Mouse (Mus musculus) hindbrain, embryonic 15.5 days (tissue): ENCODE data around the gene 2610021A01Rik. TPM values are rescaled to one million over a fixed set of nuclear protein-coding genes. Genes with fewer than 3 reads are reported as not detected.
"Not testable (repeated sequence)": the region's sequence is repeated elsewhere in the genome, so short reads cannot be mapped to it uniquely, and the experiment has no call there.

Experiments
- ATAC-seq: fragments of 200-750 bp; cut with Nextera tagmentation; 2 replicates; pipeline ENCODE4 v1.8.0; 2017; ENCODE audit warnings: low read depth, moderate number of reproducible peaks, moderate TSS enrichment; ENCODE audit not compliant: low FRiP score
- H3K27ac ChIP-seq: fragments of 300-500 bp; sonication (generic); replicated peaks from 2 replicates; pipeline ENCODE4 v1.5.1; 2015; ENCODE audit warnings: mild to moderate bottlenecking, inconsistent platforms
- H3K27me3 ChIP-seq: fragments of 300-500 bp; sonication (generic); 2 replicates; pipeline ENCODE4 v1.6.1; 2015; ENCODE audit warnings: control low read depth, inconsistent platforms
- H3K36me3 ChIP-seq: fragments of 300-500 bp; sonication (generic); 2 replicates; pipeline ENCODE4 v1.6.1; 2015; ENCODE audit warnings: control low read depth, inconsistent platforms
- H3K4me1 ChIP-seq: fragments of 300-500 bp; sonication (generic); replicated peaks from 2 replicates; pipeline ENCODE4 v1.6.1; 2015; ENCODE audit warnings: control low read depth, inconsistent platforms
- H3K4me2 ChIP-seq: fragments of 300-500 bp; sonication (generic); 2 replicates; pipeline ENCODE4 v1.6.1; 2015; ENCODE audit warnings: moderate library complexity, mild to moderate bottlenecking, inconsistent platforms
- H3K4me3 ChIP-seq: fragments of 300-500 bp; sonication (generic); 2 replicates; pipeline ENCODE4 v1.5.1; 2015; ENCODE audit warnings: mild to moderate bottlenecking, inconsistent platforms
- H3K9ac ChIP-seq: fragments of 300-500 bp; sonication (generic); 2 replicates; pipeline ENCODE4 v1.6.1; 2015; ENCODE audit warnings: inconsistent platforms
- H3K9me3 ChIP-seq: fragments of 300-500 bp; sonication (generic); 2 replicates; pipeline ENCODE4 v1.6.1; 2016; ENCODE audit warnings: control low read depth, inconsistent platforms
- WGBS: fragments of 180-500 bp; shearing (Covaris S2); methylation state at CpG from one replicate; pipeline ENCODE4 v1.1.7; 2015; 5-methylcytosine and 5-hydroxymethylcytosine counted together
- polyA plus RNA-seq: library from polyadenylated mRNA; unstranded; fragments of >200 nt; fragmentation: Nextera tagmentation; extraction: Ambion mirVana; gene quantifications from 2 replicates; pipeline ENCODE4 v1.2.1, GENCODE M21; 2015

Gene 2610021A01Rik
- 13.5 and 14.3 TPM in 2 replicates for polyA plus RNA-seq

DNA sequence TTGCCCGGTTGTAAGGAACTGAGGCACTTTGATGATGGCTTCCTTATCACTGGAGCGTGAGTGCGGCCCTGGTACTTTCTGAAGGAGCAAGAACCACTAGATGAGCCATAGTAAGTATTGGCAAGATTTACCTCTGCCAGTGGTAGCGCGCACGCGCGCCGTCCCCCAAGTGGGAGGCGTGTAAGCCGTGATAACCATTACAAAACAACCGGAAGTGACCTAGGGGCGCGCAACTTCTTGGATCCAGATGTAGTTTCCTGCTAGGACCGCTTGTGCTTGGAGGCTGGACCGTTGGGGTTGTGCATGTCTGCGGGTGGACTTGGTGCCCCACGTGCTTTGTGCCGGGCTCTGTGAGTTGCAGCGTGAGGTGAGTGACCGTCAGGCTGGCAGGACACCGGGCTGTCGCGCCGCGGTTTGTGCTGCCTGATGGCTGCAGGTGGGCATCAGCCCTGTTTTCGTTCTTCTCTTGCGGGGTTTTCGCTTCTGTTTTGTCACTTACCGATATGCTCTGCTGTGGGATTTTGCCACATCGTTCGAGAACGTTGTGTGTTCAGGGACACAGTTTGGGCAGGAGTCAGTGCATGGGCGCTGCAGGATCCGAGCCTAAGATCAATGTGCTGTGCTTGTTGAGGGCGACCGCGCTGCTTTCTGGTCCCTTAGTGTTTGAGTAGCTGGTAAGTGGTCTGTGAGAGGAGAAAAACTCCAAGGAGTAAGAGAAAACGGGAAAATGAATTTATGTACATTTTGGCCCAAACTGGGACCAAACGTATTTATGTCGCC is at the start of gene 2610021A01Rik:
TSS of gene 2610021A01Rik (plus strand) at position 197 of the 780 bp plus-strand sequence.
- Histone ChIP-seq H3K4me1 (peaks cover 24% of the 10 kb centered on the region), H3K9ac (peak within 1 kb of the TSS; percentile 64), H3K4me2 (peak within 1 kb of the TSS; percentile 67), H3K9me3 (no peaks in the 10 kb centered on the region), H3K27ac (peak within 1 kb of the TSS; percentile 72), H3K27me3 (no peaks in the 10 kb centered on the region), H3K4me3 (peak within 1 kb of the TSS; percentile 58), H3K36me3 (no peaks in the 10 kb centered on the region)
- ATAC-seq = peak; percentile 99
- WGBS = under 1% methylated on average over 41 of the region's 41 CpGs

- no peak for ATAC-seq
- WGBS = 73% methylated on average over 8 of the region's 8 CpGs
- 0 out of 2 replicates have a peak, but pooled peaks cover 4% of the 10 kb centered on the region for H3K9me3 ChIP-seq
Observed at GRCm38 (mm10) chr7:41560681-41561080, 38.3 kb upstream of the 2610021A01Rik start.

DNA sequence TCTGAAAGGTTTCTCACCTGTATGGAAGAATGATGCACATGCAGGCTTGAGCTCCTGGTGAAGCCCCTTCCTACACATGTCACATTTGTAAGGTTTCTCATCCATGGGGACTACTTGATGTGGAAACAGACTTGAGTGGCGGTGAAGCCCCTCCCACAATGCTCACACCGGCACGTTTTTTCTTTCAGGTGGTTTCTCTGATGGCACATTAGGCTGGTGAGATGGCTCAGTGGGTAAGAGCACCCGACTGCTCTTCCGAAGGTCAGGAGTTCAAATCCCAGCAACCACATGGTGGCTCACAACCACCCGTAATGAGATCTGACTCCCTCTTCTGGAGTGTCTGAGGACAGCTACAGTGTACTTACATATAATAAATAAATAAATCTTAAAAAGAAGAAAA is 25.5 kb upstream of the 2610021A01Rik start, which contains the start of gene Gm6871:
TSS of gene Gm6871 (minus strand) at position 101 of the 400 bp plus-strand sequence.
- not testable (repeated sequence) for H3K4me1 ChIP-seq, H3K27ac ChIP-seq, H3K27me3 ChIP-seq, H3K9me3 ChIP-seq, H3K36me3 ChIP-seq, H3K4me3 ChIP-seq, H3K4me2 ChIP-seq, ATAC-seq, H3K9ac ChIP-seq
- WGBS = 86% methylated on average over 6 of the region's 6 CpGs

More at GRCm38 (mm10) chr7:41560681-41561080, 38.3 kb upstream of the 2610021A01Rik start:
- Histone ChIP-seq H3K36me3 (no peaks in the 10 kb centered on the region), H3K4me2 (no peak overlapping the region), H3K9ac (no peak overlapping the region), H3K27ac (no peak overlapping the region), H3K27me3 (no peaks in the 10 kb centered on the region), H3K4me1 (no peaks in the 10 kb centered on the region), H3K4me3 (no peak overlapping the region)

DNA sequence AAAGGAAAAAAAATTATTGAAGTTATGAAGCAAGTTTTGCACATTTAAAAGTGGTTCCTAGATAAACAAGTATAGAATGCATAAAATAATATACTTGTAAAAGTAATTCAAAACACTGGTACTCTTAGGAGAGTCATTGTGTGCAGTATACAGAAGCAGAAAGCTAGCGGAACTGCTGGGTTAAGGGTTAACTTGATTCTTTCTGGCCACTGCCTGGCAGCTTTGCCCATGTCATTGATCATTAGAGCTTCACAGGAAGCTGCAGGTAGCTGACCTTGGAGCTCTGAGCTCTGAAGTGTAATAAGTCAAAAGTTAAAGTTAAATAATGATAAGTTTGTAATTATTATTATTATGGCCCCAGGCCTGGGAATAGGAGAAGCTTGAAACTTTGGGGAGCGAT is 21.1 kb upstream of the 2610021A01Rik start:
- WGBS = 99% methylated on average over 2 of the region's 2 CpGs
- Histone ChIP-seq H3K4me1 (no peaks in the 10 kb centered on the region), H3K36me3 (no peaks in the 10 kb centered on the region), H3K27ac (no peak overlapping the region), H3K4me3 (no peak overlapping the region), H3K4me2 (no peak overlapping the region), H3K9ac (no peak overlapping the region), H3K9me3 (no peaks in the 10 kb centered on the region), H3K27me3 (no peaks in the 10 kb centered on the region)
- no peak for ATAC-seq

GRCm38 (mm10) chr7:41582028-41582427 is 17.0 kb upstream of the 2610021A01Rik start:
- no peaks in the 10 kb centered on the region; the same call in 1 of the 2 replicates for H3K9me3 ChIP-seq
- H3K27me3 ChIP-seq = no peaks in the 10 kb centered on the region
- no peak for ATAC-seq
- H3K36me3 ChIP-seq = no peaks in the 10 kb centered on the region
- H3K27ac ChIP-seq = no peak overlapping the region
- no peak overlapping the region for H3K4me3 ChIP-seq
- no peak overlapping the region for H3K9ac ChIP-seq
- H3K4me2 ChIP-seq = no peak overlapping the region
- no peaks in the 10 kb centered on the region for H3K4me1 ChIP-seq

DNA sequence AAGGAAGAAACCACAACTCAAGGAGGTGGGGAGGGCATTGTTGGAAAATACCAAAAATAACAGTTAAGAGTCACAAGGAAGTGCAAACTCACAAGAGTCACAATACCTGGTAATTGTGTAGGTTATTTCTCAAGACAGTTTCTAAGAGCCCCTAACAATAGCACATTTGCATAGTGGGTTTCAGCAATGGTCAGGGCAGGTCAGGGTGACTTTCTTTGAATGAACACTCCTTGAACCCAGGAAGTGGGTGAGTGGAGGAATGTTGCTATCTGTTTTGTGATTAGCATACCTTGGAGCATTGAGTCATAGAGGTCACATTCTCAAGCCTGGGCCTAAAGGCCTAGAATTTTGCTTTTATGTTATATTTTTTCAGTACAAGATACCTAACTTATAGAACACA is 11.2 kb upstream of the 2610021A01Rik start:
- not testable (repeated sequence) for H3K36me3 ChIP-seq, ATAC-seq, H3K27me3 ChIP-seq

GRCm38 (mm10) chr7:41598615-41599014 is 415 bp upstream of the 2610021A01Rik start:
- peak; percentile 46; the same call in 1 of the 2 replicates for ATAC-seq
- Histone ChIP-seq H3K36me3 (no peaks in the 10 kb centered on the region), H3K4me2 (peak overlapping the region; percentile 67), H3K4me1 (peaks cover 24% of the 10 kb centered on the region), H3K9ac (peak overlapping the region; percentile 42; the same call in 1 of the 2 replicates), H3K4me3 (peak overlapping the region; percentile 58), H3K27me3 (no peaks in the 10 kb centered on the region), H3K27ac (peak overlapping the region; percentile 72), H3K9me3 (no peaks in the 10 kb centered on the region)
- WGBS = 55% methylated on average over 5 of the region's 5 CpGs

More for the DNA sequence above, 11.2 kb upstream of the 2610021A01Rik start:
- not testable (repeated sequence) for H3K4me1 ChIP-seq, H3K4me3 ChIP-seq, H3K9ac ChIP-seq, H3K9me3 ChIP-seq, H3K4me2 ChIP-seq, H3K27ac ChIP-seq

- H3K9me3 ChIP-seq = no peaks in the 10 kb centered on the region
- no peaks in the 10 kb centered on the region for H3K27me3 ChIP-seq
- no peak for ATAC-seq
- H3K4me1 ChIP-seq = peaks cover 24% of the 10 kb centered on the region
- no peak overlapping the region; the same call in 1 of the 2 replicates for H3K27ac ChIP-seq
- no peaks in the 10 kb centered on the region for H3K36me3 ChIP-seq
- H3K4me3 ChIP-seq = peak overlapping the region; percentile 58
- peak overlapping the region; percentile 64 for H3K9ac ChIP-seq
- WGBS = 21% methylated on average over 3 of the region's 3 CpGs
- H3K4me2 ChIP-seq = peak overlapping the region; percentile 67
Observed at GRCm38 (mm10) chr7:41599932-41600548, 1.0 kb downstream of the 2610021A01Rik start.

- Histone ChIP-seq H3K36me3 (peaks cover 40% of the 10 kb centered on the region), H3K4me2 (no peak overlapping the region), H3K4me3 (no peak overlapping the region), H3K27me3 (no peaks in the 10 kb centered on the region), H3K9me3 (no peaks in the 10 kb centered on the region), H3K4me1 (no peaks in the 10 kb centered on the region), H3K9ac (no peak overlapping the region), H3K27ac (no peak overlapping the region)
- 92% methylated on average over 3 of the region's 3 CpGs for WGBS
- ATAC-seq = no peak
Observed at GRCm38 (mm10) chr7:41611654-41612053, 12.6 kb downstream of the 2610021A01Rik start.

- H3K9me3 ChIP-seq, H3K9ac ChIP-seq, H3K27ac ChIP-seq, H3K4me1 ChIP-seq, ATAC-seq, H3K4me2 ChIP-seq, H3K27me3 ChIP-seq, H3K4me3 ChIP-seq: not testable (repeated sequence)
- peaks cover 50% of the 10 kb centered on the region for H3K36me3 ChIP-seq
- 98% methylated on average over 1 of the region's 1 CpGs for WGBS
Observed at GRCm38 (mm10) chr7:41616241-41616640, 17.2 kb downstream of the 2610021A01Rik start.

GRCm38 (mm10) chr7:41632409-41633220 is 33.6 kb downstream of the 2610021A01Rik start, which contains the start of gene Zfp788:
Gene Zfp788, plus strand, starts transcription at chr7:41633203.
- Histone ChIP-seq H3K36me3 (peaks cover 36% of the 10 kb centered on the region), H3K4me3 (peak within 1 kb of the TSS; percentile 82), H3K4me2 (peak within 1 kb of the TSS; percentile 85), H3K9ac (peak within 1 kb of the TSS; percentile 92), H3K4me1 (peaks cover 13% of the 10 kb centered on the region), H3K27me3 (no peaks in the 10 kb centered on the region), H3K9me3 (peaks cover 8% of the 10 kb centered on the region; the same call in 1 of the 2 replicates), H3K27ac (peak within 1 kb of the TSS; percentile 97)
- ATAC-seq = peak; percentile 95
- WGBS = 1% methylated on average over 27 of the region's 27 CpGs
